ENCODE assay signal across 18 mouse cellular contexts in genomic region chr7:19949996-19950395, GRCm38 (mm10). TPM values are rescaled to one million over a fixed set of nuclear protein-coding genes. Genes with fewer than 3 reads are reported as not detected.
DNase-seq lines count a peak whose midpoint lies in the region; ATAC-seq and TF ChIP-seq lines count a peak whose summit lies in the region.
"Had no signal": no experiment of that assay in that cellular context is flagged by ENCODE, and none has a peak within 500 bp of the region (broad histone marks: within the 10 kb centered on the region; RNA-seq: fewer than 3 reads in every experiment).

No protein-coding gene starts in this region.

- H3K4me2 ChIP-seq in lung, embryonic 15.5 days = no peak overlapping the region
- H3K4me2 ChIP-seq in midbrain, embryonic 15.5 days = no peak overlapping the region
- H3K4me2 ChIP-seq: lung, embryonic 14.5 days; midbrain, embryonic 11.5 days had no signal

- no peak overlapping the region for H3K9ac ChIP-seq in lung, embryonic 15.5 days
- no peak overlapping the region for H3K9ac ChIP-seq in midbrain, embryonic 15.5 days
- H3K9ac ChIP-seq: lung, embryonic 14.5 days had no signal

- TF ChIP-seq POLR2A in small intestine, adult 2 months (IDR thresholded peaks at IDR 0.05; ENCODE audit: low read depth, low read length) = no peak

- TF ChIP-seq CTCF in small intestine, adult 2 months (IDR thresholded peaks at IDR 0.05; ENCODE audit: extremely low read depth, insufficient read length, insufficient replicate concordance, low read depth, low read length) = no peak

- no peak for DNase-seq in lung, postnatal 36 days
- DNase-seq in T-cell, adult 2 months (ENCODE audit: low spot score) = peak; percentile 74
- peak; percentile 91 to 95 for DNase-seq in thymus, postnatal 36 days
- DNase-seq in MN1 (ENCODE audit: low spot score) = no peak
- DNase-seq: adrenal gland, postnatal 10 days; cerebellum, adult 9-11 months; gastrocnemius, postnatal 36 days; kidney, postnatal 14 days; layer of hippocampus, postnatal 36 days; lung, embryonic 14.5 days had no signal

- H3K4me3 ChIP-seq in lung, embryonic 15.5 days = no peak overlapping the region
- H3K4me3 ChIP-seq in small intestine, adult 2 months (ENCODE audit: low read depth, low read length) = peak overlapping the region; percentile 65
- H3K4me3 ChIP-seq in midbrain, embryonic 15.5 days = no peak overlapping the region
- H3K4me3 ChIP-seq: erythroblast, embryonic 14.5 days had no signal

- H3K27me3 ChIP-seq in lung, embryonic 15.5 days = no peaks in the 10 kb centered on the region
- no peaks in the 10 kb centered on the region for H3K27me3 ChIP-seq in small intestine, adult 2 months (ENCODE audit: control insufficient read depth, insufficient read depth, low read length)
- H3K27me3 ChIP-seq in midbrain, embryonic 15.5 days (replicated peaks) = no peaks in the 10 kb centered on the region
- H3K27me3 ChIP-seq: CH12.LX had no signal

- H3K4me1 ChIP-seq in lung, embryonic 15.5 days = peaks cover 8% of the 10 kb centered on the region; the same call in 1 of the 2 replicates
- H3K4me1 ChIP-seq in small intestine, adult 2 months (ENCODE audit: control insufficient read depth, insufficient read depth, insufficient read length, low read length) = peaks cover 36% of the 10 kb centered on the region
- no peaks in the 10 kb centered on the region for H3K4me1 ChIP-seq in midbrain, embryonic 15.5 days

- ATAC-seq in lung, embryonic 15.5 days (ENCODE audit: borderline replicate concordance, extremely low read depth, low FRiP score, low TSS enrichment) = 0 out of 2 replicates have a peak, but pooled peaks have one; percentile 32
- no peak for ATAC-seq in midbrain, embryonic 15.5 days (replicated peaks)

- WGBS in lung, embryonic 15.5 days = 57% methylated on average over 10 of the region's 10 CpGs
- WGBS in small intestine, adult 2 months = 27% methylated on average over 10 of the region's 10 CpGs
- 61% methylated on average over 10 of the region's 10 CpGs for WGBS in midbrain, embryonic 15.5 days

- no peaks in the 10 kb centered on the region for H3K36me3 ChIP-seq in lung, embryonic 15.5 days
- peaks cover 2% of the 10 kb centered on the region; the same call in 1 of the 2 replicates for H3K36me3 ChIP-seq in small intestine, adult 2 months (ENCODE audit: control insufficient read depth, insufficient read depth, low read length)
- no peaks in the 10 kb centered on the region for H3K36me3 ChIP-seq in midbrain, embryonic 15.5 days (replicated peaks)

- H3K9me3 ChIP-seq in lung, embryonic 15.5 days = no peaks in the 10 kb centered on the region
- H3K9me3 ChIP-seq in midbrain, embryonic 15.5 days = no peaks in the 10 kb centered on the region

- H3K27ac ChIP-seq in lung, embryonic 15.5 days = no peak overlapping the region
- H3K27ac ChIP-seq in small intestine, adult 2 months (ENCODE audit: insufficient read depth, low read depth, low read length) = peak overlapping the region; percentile 92
- H3K27ac ChIP-seq in midbrain, embryonic 15.5 days = no peak overlapping the region

RNA-seq across cellular contexts. Expression of gene Igsf23, which starts 0.6 kb away (rescaled TPM):
- 1.4 and 2.0 TPM in 2 replicates for polyA plus RNA-seq in lung, embryonic 15.5 days (2015; fragmentation: Nextera tagmentation; extraction: Ambion mirVana)
- polyA plus RNA-seq in small intestine, adult 2 months (2012; rRNA removed) = 87.9 and 185 TPM in 2 replicates
- polyA plus RNA-seq in midbrain, embryonic 15.5 days (2015; fragmentation: Nextera tagmentation; extraction: Ambion mirVana) = not detected in 2 replicates
- polyA plus RNA-seq: erythroblast, embryonic 14.5 days had no signal

RNA-seq across cellular contexts. Expression of gene Ceacam20, which starts 15.2 kb away (rescaled TPM):
- polyA plus RNA-seq in lung, embryonic 15.5 days (2015; fragmentation: Nextera tagmentation; extraction: Ambion mirVana) = not detected in 2 replicates
- polyA plus RNA-seq in small intestine, adult 2 months (2012; rRNA removed) = 48.9 and 179 TPM in 2 replicates
- polyA plus RNA-seq in midbrain, embryonic 15.5 days (2015; fragmentation: Nextera tagmentation; extraction: Ambion mirVana) = not detected in 2 replicates
- polyA plus RNA-seq: erythroblast, embryonic 14.5 days; heart, postnatal 0 days; limb, embryonic 14.5 days; lung, embryonic 14.5 days; midbrain, embryonic 11.5 days had no signal

RNA-seq across cellular contexts. Expression of gene Pvr, which starts 29.0 kb away (rescaled TPM):
- polyA plus RNA-seq in lung, embryonic 15.5 days (2015; fragmentation: Nextera tagmentation; extraction: Ambion mirVana) = 19.0 and 22.5 TPM in 2 replicates
- polyA plus RNA-seq in small intestine, adult 2 months (2012; rRNA removed) = 5.7 and 14.3 TPM in 2 replicates
- polyA plus RNA-seq in midbrain, embryonic 15.5 days (2015; fragmentation: Nextera tagmentation; extraction: Ambion mirVana) = 11.5 and 12.6 TPM in 2 replicates

RNA-seq across cellular contexts. Expression of gene Nlrp9b, which starts 41.3 kb away (rescaled TPM):
- polyA plus RNA-seq in lung, embryonic 15.5 days (2015; fragmentation: Nextera tagmentation; extraction: Ambion mirVana) = not detected in 2 replicates
- 1.8 and 6.6 TPM in 2 replicates for polyA plus RNA-seq in small intestine, adult 2 months (2012; rRNA removed)
- not detected in 2 replicates for polyA plus RNA-seq in midbrain, embryonic 15.5 days (2015; fragmentation: Nextera tagmentation; extraction: Ambion mirVana)
- polyA plus RNA-seq: erythroblast, embryonic 14.5 days; heart, postnatal 0 days; limb, embryonic 14.5 days; lung, embryonic 14.5 days; midbrain, embryonic 11.5 days had no signal

Comparison
In these comparisons a context has a peak if more than half of its experiments do, and no peak if none do; other contexts are left out.
1. DNase-seq: peak in T-cell, adult 2 months (single experiment) and thymus, postnatal 36 days (2 of 2); none in lung, postnatal 36 days (single experiment) and MN1 (single experiment).
2. RNA of gene Igsf23, which starts 0.6 kb away (polyA plus RNA-seq): 87.9 to 185 TPM in small intestine, adult 2 months; 1.4 to 2.0 TPM in lung, embryonic 15.5 days and not detected in midbrain, embryonic 15.5 days; every median in the first group is over 10 times any median in the second.
3. RNA of gene Ceacam20, which starts 15.2 kb away (polyA plus RNA-seq): 48.9 to 179 TPM in small intestine, adult 2 months; not detected in lung, embryonic 15.5 days and not detected in midbrain, embryonic 15.5 days; every median in the first group is over 10 times any median in the second.